ENCODE assay signal across 26 mouse cellular contexts in the genomic region with DNA sequence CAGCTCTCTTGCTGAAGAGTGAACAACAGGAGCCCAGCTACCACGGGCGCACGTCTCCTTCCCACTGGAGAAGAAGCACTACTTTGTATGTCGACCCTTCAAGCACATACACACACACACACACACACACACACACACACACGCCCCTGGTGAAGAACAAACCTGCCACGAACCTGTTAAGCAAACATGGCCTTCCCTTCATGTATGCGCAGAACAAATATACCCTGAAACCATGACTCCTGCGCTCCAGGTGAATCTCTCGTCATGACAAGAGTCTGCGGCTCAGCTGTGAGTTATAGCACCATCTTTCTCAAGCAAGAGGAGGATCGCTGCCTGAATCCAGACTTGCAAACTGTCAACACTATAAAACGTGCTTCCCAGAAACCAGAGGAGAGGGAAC.
DNase-seq lines count a peak whose midpoint lies in the region; ATAC-seq and TF ChIP-seq lines count a peak whose summit lies in the region.
"Had no signal": no experiment of that assay in that cellular context is flagged by ENCODE, and none has a peak within 500 bp of the region (broad histone marks: within the 10 kb centered on the region; RNA-seq: fewer than 3 reads in every experiment).

No protein-coding gene starts in this region.

- no peaks in the 10 kb centered on the region for H3K27me3 ChIP-seq in heart, postnatal 0 days (ENCODE audit: control insufficient read depth, insufficient read depth, low read length)
- H3K27me3 ChIP-seq in liver, postnatal 0 days (ENCODE audit: insufficient read depth, low read length), result no peaks in the 10 kb centered on the region
- H3K27me3 ChIP-seq in liver, embryonic 11.5 days (replicated peaks; ENCODE audit: control insufficient read depth, insufficient read depth, low read length), result no peaks in the 10 kb centered on the region
- no peaks in the 10 kb centered on the region for H3K27me3 ChIP-seq in embryonic facial prominence, embryonic 14.5 days (replicated peaks; ENCODE audit: control insufficient read depth, insufficient read depth, low read length)
- no peaks in the 10 kb centered on the region for H3K27me3 ChIP-seq in forebrain, embryonic 10.5 days (ENCODE audit: poor library complexity, severe bottlenecking)
- H3K27me3 ChIP-seq: heart, embryonic 13.5 days; hindbrain, embryonic 13.5 days had no signal

- no peak overlapping the region for H3K4me2 ChIP-seq in heart, postnatal 0 days (ENCODE audit: low read depth, low read length)
- no peak overlapping the region for H3K4me2 ChIP-seq in liver, postnatal 0 days (ENCODE audit: low read depth, low read length)
- H3K4me2 ChIP-seq in liver, embryonic 11.5 days, result no peak overlapping the region
- no peak overlapping the region for H3K4me2 ChIP-seq in embryonic facial prominence, embryonic 14.5 days (ENCODE audit: low read depth, low read length)
- H3K4me2 ChIP-seq: heart, embryonic 13.5 days; hindbrain, embryonic 13.5 days had no signal

- H3K27ac ChIP-seq in heart, postnatal 0 days (ENCODE audit: low read depth), result 0 out of 2 replicates have a peak overlapping the region, but pooled peaks have one; percentile 44
- H3K27ac ChIP-seq in liver, postnatal 0 days (ENCODE audit: low read depth), result no peak overlapping the region
- no peak overlapping the region for H3K27ac ChIP-seq in liver, embryonic 11.5 days (ENCODE audit: low read depth, low read length)
- H3K27ac ChIP-seq in embryonic facial prominence, embryonic 14.5 days (replicated peaks; ENCODE audit: low read depth, low read length), result peak overlapping the region; percentile 52
- H3K27ac ChIP-seq in embryonic fibroblast, embryonic 13.5 days (ENCODE audit: insufficient read depth, low read length), result peak overlapping the region; percentile 46; the same call in 1 of the 2 replicates
- H3K27ac ChIP-seq in forebrain, embryonic 10.5 days, result no peak overlapping the region
- H3K27ac ChIP-seq: heart, adult 2 months; heart, embryonic 10.5 days; heart, embryonic 13.5 days; hindbrain, embryonic 10.5 days; hindbrain, embryonic 13.5 days had no signal

- DNase-seq in heart, postnatal 0 days (ENCODE audit: low spot score), result no peak
- DNase-seq in heart, postnatal 10 days, result no peak
- DNase-seq in liver, postnatal 0 days, result no peak
- DNase-seq in liver, embryonic 11.5 days (ENCODE audit: low spot score), result no peak
- no peak for DNase-seq in embryonic facial prominence, embryonic 14.5 days (ENCODE audit: low spot score)
- DNase-seq in forebrain, embryonic 10.5 days (ENCODE audit: extremely low spot score, low spot score), result no peak
- no peak for DNase-seq in left cerebral cortex, postnatal 4 days
- DNase-seq: adrenal gland, adult 2 months; adrenal gland, postnatal 14 days; cerebellum, adult 11-12 months; cerebellum, adult 8-10 months; cerebellum, postnatal 10 days; cerebellum, postnatal 36 days; embryo, embryonic 11 days; forebrain, postnatal 0 days; gastrocnemius, postnatal 25 days; heart, postnatal 36 days had no signal

- no peak for TF ChIP-seq EP300 in heart, postnatal 0 days (IDR thresholded peaks at IDR 0.05; ENCODE audit: low read depth)
- TF ChIP-seq EP300 in liver, postnatal 0 days (IDR thresholded peaks at IDR 0.05; ENCODE audit: low read depth), result no peak

- H3K9me3 ChIP-seq in heart, postnatal 0 days (replicated peaks; ENCODE audit: control insufficient read depth, low read length), result no peaks in the 10 kb centered on the region
- H3K9me3 ChIP-seq in liver, postnatal 0 days (ENCODE audit: low read length), result no peaks in the 10 kb centered on the region
- no peaks in the 10 kb centered on the region for H3K9me3 ChIP-seq in liver, embryonic 11.5 days (ENCODE audit: control insufficient read depth, low read length)
- no peaks in the 10 kb centered on the region for H3K9me3 ChIP-seq in embryonic facial prominence, embryonic 14.5 days (ENCODE audit: control insufficient read depth, low read length)
- H3K9me3 ChIP-seq in forebrain, embryonic 10.5 days, result no peaks in the 10 kb centered on the region
- H3K9me3 ChIP-seq: heart, embryonic 10.5 days; heart, embryonic 13.5 days; hindbrain, embryonic 10.5 days; hindbrain, embryonic 13.5 days had no signal

- 91% methylated on average over 12 of the region's 12 CpGs for WGBS in heart, postnatal 0 days
- 69% methylated on average over 12 of the region's 12 CpGs for WGBS in liver, postnatal 0 days (ENCODE audit: insufficient replicate concordance)
- WGBS in liver, embryonic 11.5 days, result 88% methylated on average over 12 of the region's 12 CpGs
- 87% methylated on average over 12 of the region's 12 CpGs for WGBS in embryonic facial prominence, embryonic 14.5 days
- 97% methylated on average over 12 of the region's 12 CpGs for WGBS in forebrain, embryonic 10.5 days

- H3K36me3 ChIP-seq in heart, postnatal 0 days (replicated peaks; ENCODE audit: control insufficient read depth, insufficient read depth, low read length), result peaks cover 81% of the 10 kb centered on the region
- H3K36me3 ChIP-seq in liver, postnatal 0 days (replicated peaks; ENCODE audit: insufficient read depth, low read length), result peaks cover 50% of the 10 kb centered on the region
- peaks cover 11% of the 10 kb centered on the region; the same call in 1 of the 2 replicates for H3K36me3 ChIP-seq in liver, embryonic 11.5 days (ENCODE audit: control insufficient read depth, insufficient read depth, low read length)
- H3K36me3 ChIP-seq in embryonic facial prominence, embryonic 14.5 days (ENCODE audit: control insufficient read depth, insufficient read depth, low read length), result peaks cover 45% of the 10 kb centered on the region
- H3K36me3 ChIP-seq in forebrain, embryonic 10.5 days (replicated peaks), result peaks cover 76% of the 10 kb centered on the region
- H3K36me3 ChIP-seq: hindbrain, embryonic 13.5 days had no signal

- TF ChIP-seq POLR2A in embryonic fibroblast, embryonic 13.5 days (IDR thresholded peaks at IDR 0.05; ENCODE audit: low read depth, low read length), result no peak

- H3K9ac ChIP-seq in heart, postnatal 0 days (replicated peaks; ENCODE audit: low read depth, low read length), result no peak overlapping the region
- H3K9ac ChIP-seq in liver, postnatal 0 days (replicated peaks), result no peak overlapping the region
- no peak overlapping the region for H3K9ac ChIP-seq in liver, embryonic 11.5 days (ENCODE audit: low read depth, low read length)
- H3K9ac ChIP-seq in embryonic facial prominence, embryonic 14.5 days (ENCODE audit: low read depth, low read length), result no peak overlapping the region
- H3K9ac ChIP-seq: forebrain, postnatal 0 days; heart, embryonic 13.5 days; hindbrain, embryonic 13.5 days had no signal

- no peak for TF ChIP-seq CTCF in heart, postnatal 0 days (IDR thresholded peaks at IDR 0.05; ENCODE audit: low read depth)
- TF ChIP-seq CTCF in liver, postnatal 0 days (IDR thresholded peaks at IDR 0.05; ENCODE audit: low read depth), result no peak
- TF ChIP-seq CTCF in embryonic fibroblast, embryonic 13.5 days (IDR thresholded peaks at IDR 0.05; ENCODE audit: borderline replicate concordance, insufficient read depth, low read length), result no peak

- intact Hi-C loops in heart, postnatal 10 days (cut with DNase I), result loop anchor here (5.0 kb wide), 1 partner anchor 240 kb away; no protein-coding TSS in a partner anchor
- intact Hi-C loops in left cerebral cortex, postnatal 4 days (cut with DNase I), result no loop called here

- no peak for ATAC-seq in heart, postnatal 0 days (ENCODE audit: insufficient read depth, low read depth)
- peak; percentile 50; the same call in 1 of the 2 replicates for ATAC-seq in liver, postnatal 0 days
- no peak for ATAC-seq in liver, embryonic 11.5 days (replicated peaks; ENCODE audit: low FRiP score)
- ATAC-seq in embryonic facial prominence, embryonic 14.5 days (ENCODE audit: low read depth), result no peak
- ATAC-seq: CD4-positive, CD25-positive, alpha-beta regulatory T cell, adult 4 months; forebrain, embryonic 14.5 days; forebrain, postnatal 0 days; hindbrain, embryonic 16.5 days had no signal

- H3K4me3 ChIP-seq in heart, postnatal 0 days (ENCODE audit: low read depth, low read length), result no peak overlapping the region
- H3K4me3 ChIP-seq in liver, postnatal 0 days (ENCODE audit: low read depth, low read length), result no peak overlapping the region
- no peak overlapping the region for H3K4me3 ChIP-seq in liver, embryonic 11.5 days (ENCODE audit: low read depth, low read length)
- no peak overlapping the region for H3K4me3 ChIP-seq in embryonic facial prominence, embryonic 14.5 days (ENCODE audit: low read depth, low read length)
- no peak overlapping the region for H3K4me3 ChIP-seq in embryonic fibroblast, embryonic 13.5 days (ENCODE audit: insufficient read depth, low read length)
- no peak overlapping the region for H3K4me3 ChIP-seq in forebrain, embryonic 10.5 days
- H3K4me3 ChIP-seq: heart, adult 2 months; heart, embryonic 10.5 days; heart, embryonic 13.5 days; hindbrain, embryonic 10.5 days; hindbrain, embryonic 13.5 days had no signal

- H3K4me1 ChIP-seq in heart, postnatal 0 days (ENCODE audit: control insufficient read depth, insufficient read depth), result 0 out of 2 replicates have a peak, but pooled peaks cover 4% of the 10 kb centered on the region
- H3K4me1 ChIP-seq in liver, postnatal 0 days (ENCODE audit: insufficient read depth), result no peaks in the 10 kb centered on the region; the same call in 1 of the 2 replicates
- H3K4me1 ChIP-seq in liver, embryonic 11.5 days (replicated peaks; ENCODE audit: control insufficient read depth, insufficient read depth, low read length), result no peaks in the 10 kb centered on the region
- H3K4me1 ChIP-seq in embryonic facial prominence, embryonic 14.5 days (ENCODE audit: control insufficient read depth, insufficient read depth, low read length), result 0 out of 2 replicates have a peak, but pooled peaks cover 4% of the 10 kb centered on the region
- H3K4me1 ChIP-seq in embryonic fibroblast, embryonic 13.5 days (ENCODE audit: control insufficient read depth, insufficient read depth, low read length), result peaks cover 11% of the 10 kb centered on the region
- no peaks in the 10 kb centered on the region for H3K4me1 ChIP-seq in forebrain, embryonic 10.5 days
- H3K4me1 ChIP-seq: heart, embryonic 10.5 days; hindbrain, embryonic 10.5 days; hindbrain, embryonic 13.5 days had no signal

Comparison
In these comparisons a context has a peak if more than half of its experiments do, and no peak if none do; other contexts are left out.
1. H3K27ac ChIP-seq: peak in heart, postnatal 0 days (single experiment), embryonic facial prominence, embryonic 14.5 days (single experiment) and embryonic fibroblast, embryonic 13.5 days (single experiment); none in liver, postnatal 0 days (single experiment), liver, embryonic 11.5 days (single experiment) and forebrain, embryonic 10.5 days (single experiment).